Mouse (Mus musculus) myocyte (in vitro differentiated cells): ENCODE data around the gene Stab2.

Source experiments
- MAX ChIP-seq: IDR thresholded peaks from one replicate; pipeline ENCODE4 v1.6.1; 2011; ENCODE audit warnings: low read depth, mild to moderate bottlenecking, control low read depth
- POLR2A ChIP-seq: IDR thresholded peaks from one replicate; pipeline ENCODE4 v1.6.1; 2011; ENCODE audit warnings: low read depth, mild to moderate bottlenecking, control low read depth, moderate library complexity; ENCODE audit not compliant: insufficient read length
- POLR2AphosphoS2 ChIP-seq: IDR thresholded peaks from one replicate; pipeline ENCODE4 v1.6.1; 2011; ENCODE audit warnings: low read depth, control low read depth; ENCODE audit not compliant: insufficient read length
- USF1 ChIP-seq: IDR thresholded peaks from one replicate; pipeline ENCODE4 v1.6.1; 2011; ENCODE audit warnings: low read depth, mild to moderate bottlenecking, control low read depth, moderate library complexity

- TF ChIP-seq USF1, result no peak
- TF ChIP-seq POLR2A, result no peak
- TF ChIP-seq POLR2AphosphoS2, result no peak
- TF ChIP-seq MAX, result no peak
Observed at GRCm38 (mm10) chr10:86949886-86950285, 57.9 kb downstream of the Stab2 start.
